Mouse (Mus musculus): ENCODE results near the gene Ulk3.

DNA sequence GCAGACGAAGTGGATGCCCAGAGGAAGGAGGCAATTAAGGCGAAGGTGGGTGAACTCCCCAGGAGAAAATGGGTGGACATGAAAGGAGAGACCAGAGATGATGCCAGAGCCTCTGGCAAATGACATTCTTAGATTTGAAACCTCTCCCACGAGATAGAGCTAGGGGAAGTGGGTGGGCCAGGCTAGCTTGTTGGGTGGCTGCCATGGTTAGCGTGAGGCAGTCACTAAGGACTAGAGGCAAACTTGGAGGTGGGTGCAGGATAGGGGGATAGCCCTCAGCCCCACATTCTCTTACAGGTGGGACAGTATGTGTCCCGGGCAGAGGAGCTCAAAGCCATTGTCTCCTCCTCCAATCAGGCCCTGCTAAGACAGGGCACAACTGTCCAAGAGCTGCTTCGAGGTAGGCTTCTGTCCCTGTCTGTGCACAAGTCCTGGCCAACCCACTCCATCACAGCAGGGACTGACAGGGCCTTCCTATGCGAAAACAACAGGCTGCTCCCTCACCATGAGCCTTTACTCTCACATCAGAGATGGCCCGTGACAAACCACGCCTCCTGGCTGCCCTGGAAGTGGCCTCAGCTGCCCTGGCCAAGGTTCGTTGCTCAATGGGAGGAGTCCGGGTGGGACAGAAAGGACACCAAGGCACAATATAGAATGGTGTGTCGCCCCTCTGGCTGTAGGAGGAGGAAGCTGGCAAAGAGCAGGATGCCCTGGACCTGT, 4.4 kb downstream of the Ulk3 start:
- no peak for TF ChIP-seq CTCF (IDR thresholded peaks at IDR 0.05; ENCODE audit: low read depth)
- TF ChIP-seq EP300 (IDR thresholded peaks at IDR 0.05; ENCODE audit: low read depth), result no peak
